Mouse (Mus musculus): ENCODE measurements around the gene Epb41.

The Epb41 gene

GRCm38 (mm10) chr4:131918711-131919500 is 156.2 kb downstream of the Epb41 start:
- DNase-seq: no peak

- no peak for DNase-seq
Measured at GRCm38 (mm10) chr4:131918026-131918533, 157.0 kb downstream of the Epb41 start.

GRCm38 (mm10) chr4:131917010-131917555 is 158.0 kb downstream of the Epb41 start:
- DNase-seq: no peak

DNA sequence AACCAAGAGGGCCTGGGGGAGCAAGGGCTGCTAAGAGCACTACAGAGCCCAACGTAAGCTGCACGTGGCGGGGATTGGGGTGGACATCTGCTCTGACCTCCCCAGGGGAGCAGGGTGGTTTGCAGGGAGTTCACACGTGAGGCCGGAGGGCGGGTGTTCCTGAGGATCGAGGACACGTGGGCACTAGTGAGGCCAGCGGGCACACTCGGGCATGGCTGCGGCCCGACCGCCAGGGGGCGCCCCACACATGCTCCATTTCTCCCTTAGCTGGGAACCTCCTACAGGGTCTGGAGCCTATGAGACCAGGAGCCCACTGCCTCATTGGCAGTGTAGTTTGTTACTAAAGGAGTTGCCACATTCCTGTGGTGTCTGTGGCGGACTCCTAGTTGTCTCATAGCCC is 158.7 kb downstream of the Epb41 start:
- peak; percentile 85 for DNase-seq

DNA sequence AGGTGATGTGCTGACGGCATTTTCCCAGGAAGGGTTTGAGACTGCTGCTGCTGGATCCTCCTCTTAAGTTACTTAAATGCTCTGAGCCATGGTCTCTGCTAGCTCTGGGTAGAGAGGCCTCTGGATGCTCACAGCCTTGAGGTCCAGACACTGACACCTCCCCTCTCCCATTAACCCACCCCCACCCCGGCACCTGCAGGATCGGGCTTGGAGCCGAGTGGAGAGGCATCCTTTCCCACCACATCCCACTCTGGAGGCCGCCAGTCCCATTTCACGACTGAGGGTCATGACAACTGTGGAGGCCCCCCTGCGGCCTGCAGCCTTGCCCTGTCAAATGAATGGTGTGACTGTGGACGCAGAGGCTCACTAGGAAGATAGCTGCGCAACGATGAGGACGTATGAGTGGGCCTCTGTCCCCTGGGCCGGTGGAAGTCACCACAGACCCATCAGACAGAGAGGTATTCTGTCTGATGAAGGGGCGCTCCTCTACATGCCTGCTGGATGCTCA is 159.2 kb downstream of the Epb41 start:
- no peak for DNase-seq

DNA sequence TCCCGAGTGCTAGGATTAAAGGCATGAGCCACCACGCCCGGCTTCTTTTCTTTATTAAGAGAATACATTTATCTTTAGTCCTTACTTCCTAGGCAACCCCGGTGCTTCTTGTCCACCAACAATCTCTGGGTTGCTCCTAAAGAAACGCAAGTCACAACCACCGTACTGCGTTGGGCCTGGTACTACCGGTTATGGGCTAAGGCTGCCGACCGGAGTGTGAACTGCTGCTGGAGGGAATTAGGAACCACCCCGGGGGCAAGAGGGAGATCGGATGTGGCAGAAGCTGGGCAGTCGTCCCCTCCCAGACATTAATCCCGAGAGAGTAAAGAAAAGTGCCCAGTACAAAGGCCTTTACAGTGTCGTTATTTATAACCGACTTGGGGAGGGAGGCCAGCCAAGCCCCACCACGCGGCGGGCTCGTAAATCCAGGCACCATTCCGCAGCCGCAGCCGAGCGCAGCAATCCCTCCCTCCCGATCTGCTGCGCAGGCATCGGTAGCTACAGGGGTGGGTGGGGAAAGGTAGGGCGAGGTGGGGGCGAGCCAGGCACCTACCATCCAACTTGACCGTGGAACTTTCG is 160.1 kb downstream of the Epb41 start:
- DNase-seq: no peak

DNA sequence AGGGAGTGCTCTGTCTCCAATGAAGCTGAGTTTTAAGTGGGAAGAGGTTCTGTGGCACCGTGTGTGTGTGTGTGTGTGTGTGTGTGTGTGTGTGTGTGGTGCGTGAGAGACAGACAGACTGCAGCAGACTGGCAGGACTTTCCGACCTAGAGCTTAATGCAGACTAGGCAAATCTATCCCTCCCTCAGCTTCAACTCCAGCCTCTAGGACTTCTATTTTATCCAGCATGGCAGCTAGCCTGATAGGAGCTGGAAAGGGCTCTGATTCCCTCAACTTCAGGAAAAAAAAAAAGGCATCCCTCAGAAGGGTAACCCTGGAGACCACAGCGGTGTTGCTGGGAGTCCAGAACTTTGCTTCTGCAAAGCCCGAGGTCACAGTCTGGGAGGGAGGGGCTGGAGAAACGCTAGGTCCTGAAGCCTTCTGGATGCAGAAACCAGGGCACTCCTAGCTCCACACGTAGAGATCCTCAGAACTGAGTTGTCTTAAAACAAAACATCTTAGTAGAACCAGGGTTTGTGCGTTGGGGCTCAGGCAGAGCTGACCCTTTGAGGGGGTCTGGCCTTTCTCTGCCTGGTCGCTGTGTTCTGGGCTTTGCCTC is 161.0 kb downstream of the Epb41 start:
- no peak for DNase-seq

DNA sequence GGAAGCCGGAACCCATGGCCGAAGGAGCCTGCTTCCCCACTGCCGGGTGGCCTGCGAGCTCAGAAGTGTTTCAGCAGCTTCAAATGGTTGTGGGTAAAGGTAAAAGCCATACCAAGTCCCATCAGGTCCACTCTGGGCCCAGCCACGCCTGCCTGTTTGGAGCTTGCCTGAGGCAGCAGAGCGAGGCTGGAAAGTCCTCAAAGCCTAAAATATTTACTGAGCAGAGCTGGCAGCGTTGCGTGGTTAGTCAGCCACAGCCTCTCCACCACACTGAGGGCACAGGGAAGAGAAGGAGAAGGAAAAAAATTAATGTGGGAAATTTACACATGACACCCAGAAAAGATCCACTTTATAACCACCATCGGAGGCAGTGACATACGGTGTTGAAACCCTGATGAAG is 161.6 kb downstream of the Epb41 start:
- peak; percentile 49 for DNase-seq

- no peak for DNase-seq
Measured at GRCm38 (mm10) chr4:131911521-131911920, 163.6 kb downstream of the Epb41 start.

- no peak for DNase-seq
Measured at GRCm38 (mm10) chr4:131910237-131910994, 164.7 kb downstream of the Epb41 start.

- DNase-seq: no peak
Measured at GRCm38 (mm10) chr4:131907912-131908311, 167.2 kb downstream of the Epb41 start.

DNA sequence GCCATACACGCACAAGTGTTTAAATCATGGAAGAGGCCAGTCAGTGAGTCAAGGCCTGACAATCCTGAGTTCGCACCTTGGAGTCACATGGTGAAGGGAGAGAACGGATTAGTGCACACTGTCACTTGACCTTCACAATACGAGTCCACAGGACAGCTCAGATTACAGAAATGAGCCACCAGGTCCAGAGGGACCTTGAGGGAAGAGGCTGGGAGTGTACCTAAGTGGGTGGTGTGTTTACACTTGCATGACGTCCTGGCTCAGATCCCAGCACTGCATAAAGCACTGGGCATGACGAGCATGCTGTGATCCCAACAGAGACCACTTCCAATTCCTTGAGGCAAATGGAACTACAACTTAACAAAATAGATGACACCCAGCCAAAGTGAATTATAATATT is 168.7 kb downstream of the Epb41 start:
- DNase-seq: no peak

- DNase-seq: peak; percentile 65
Measured at GRCm38 (mm10) chr4:131904478-131904877, 170.6 kb downstream of the Epb41 start.

DNA sequence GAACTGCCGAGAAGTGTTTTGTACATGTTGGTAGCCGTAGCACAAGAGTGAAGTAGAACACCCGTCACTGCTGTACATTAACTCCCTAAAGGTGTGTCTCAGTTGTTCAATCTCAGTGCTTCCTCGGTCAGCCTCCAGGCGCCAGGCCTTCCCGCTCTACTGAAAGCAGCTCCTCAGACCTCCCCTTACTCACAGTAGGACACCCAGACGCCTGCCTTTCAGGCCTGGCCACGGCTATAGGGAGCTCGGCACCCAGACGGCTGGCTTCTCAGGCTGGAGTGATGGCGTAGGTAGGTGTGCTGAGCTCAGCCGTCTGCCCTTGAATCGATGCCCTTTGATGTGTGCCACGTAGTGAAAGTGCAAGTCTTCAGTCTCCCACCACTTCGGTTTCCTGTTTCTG is 174.0 kb downstream of the Epb41 start:
- no peak for DNase-seq

DNA sequence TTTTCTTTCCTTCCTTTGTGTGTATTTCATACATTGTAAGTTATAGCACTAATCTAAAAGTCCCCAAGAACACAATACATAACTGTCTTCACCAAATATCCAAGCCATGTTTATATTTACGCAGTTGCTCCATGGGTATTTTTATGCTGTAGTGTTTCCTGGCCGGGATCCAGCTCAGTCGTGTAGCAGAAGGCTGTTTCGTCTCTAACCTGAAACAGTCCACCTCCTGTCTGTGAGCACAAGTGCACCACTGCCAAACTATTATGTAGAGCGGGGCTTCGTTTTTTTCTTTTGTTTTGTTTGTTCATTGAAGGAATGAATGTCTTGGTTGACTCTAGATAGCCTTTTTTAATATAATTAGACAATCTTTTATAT is 176.0 kb downstream of the Epb41 start:
- DNase-seq: no peak

- no peak for DNase-seq
Measured at GRCm38 (mm10) chr4:131898503-131899179, 176.5 kb downstream of the Epb41 start.

GRCm38 (mm10) chr4:131897787-131898186 is 177.3 kb downstream of the Epb41 start:
- no peak for DNase-seq

DNA sequence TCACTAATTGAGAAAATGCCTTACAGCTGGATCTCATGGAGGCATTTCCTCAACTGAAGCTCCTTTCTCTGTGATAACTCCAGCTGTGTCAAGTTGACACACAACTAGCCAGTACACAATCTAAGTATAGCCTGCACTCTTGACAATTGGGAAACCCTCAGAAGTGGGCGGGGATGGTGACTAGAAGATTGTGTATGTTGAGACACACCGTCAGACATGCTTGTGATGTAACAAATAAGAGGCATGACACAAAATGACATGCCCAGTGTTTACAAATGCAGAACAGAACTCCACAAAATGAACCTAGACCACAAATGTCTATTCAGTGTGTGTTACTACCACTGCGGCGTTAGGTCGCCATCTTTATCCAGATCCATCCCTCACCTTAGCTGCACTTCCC is 178.0 kb downstream of the Epb41 start:
- DNase-seq: no peak

DNA sequence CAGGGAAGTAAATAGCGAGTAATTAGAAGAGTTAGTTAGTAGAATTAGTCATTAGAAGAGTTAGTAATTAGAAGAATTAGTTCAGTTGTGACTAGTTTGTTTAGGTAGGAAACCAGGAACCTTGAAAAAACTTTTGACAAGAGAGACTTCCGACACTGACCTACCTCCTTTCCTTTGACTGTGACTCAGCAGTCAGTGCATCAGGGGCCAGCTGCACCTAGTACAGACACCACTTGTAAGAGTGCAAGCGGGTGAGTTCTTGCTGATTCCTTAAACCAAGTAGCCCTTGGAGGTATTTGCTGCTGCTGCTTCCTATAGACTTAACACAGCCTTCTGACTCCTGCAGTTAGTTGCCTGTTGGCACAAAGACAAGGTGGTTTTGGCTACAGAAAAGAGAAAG is 184.4 kb downstream of the Epb41 start:
- DNase-seq: no peak

- DNase-seq: no peak
Measured at GRCm38 (mm10) chr4:131888564-131888963, 186.6 kb downstream of the Epb41 start.

- DNase-seq: no peak
Measured at GRCm38 (mm10) chr4:131885376-131885775, 189.7 kb downstream of the Epb41 start.

- DNase-seq: no peak
Measured at GRCm38 (mm10) chr4:131883571-131883970, 191.6 kb downstream of the Epb41 start.
